Mouse (Mus musculus) liver, embryonic 14.5 days (tissue): Measurements from ENCODE around the gene Frem1. TPM values are rescaled to one million over a fixed set of nuclear protein-coding genes. Genes with fewer than 3 reads are reported as not detected.

Experiments used
- ATAC-seq: fragments of 200-750 bp; cut with Nextera tagmentation; 2 replicates; pipeline ENCODE4 v1.8.0; 2017; ENCODE audit warnings: moderate number of reproducible peaks, mild to moderate bottlenecking, moderate library complexity; ENCODE audit not compliant: insufficient read depth
- DNase-seq, 3 experiments: peaks; one replicate each; pipeline ENCODE4 v3.0.0-alpha.2; 2012 to 2013; ENCODE audit warnings: low read depth in 3 of 3, low spot score in 3 of 3
- H3K27ac ChIP-seq: fragments of 300-500 bp; sonication (generic); 2 replicates; pipeline ENCODE4 v1.5.1; 2014; ENCODE audit warnings: moderate library complexity, mild to moderate bottlenecking, control low read depth, inconsistent platforms
- H3K27me3 ChIP-seq: fragments of 300-500 bp; sonication (generic); 2 replicates; pipeline ENCODE4 v1.6.1; 2014; ENCODE audit warnings: mild to moderate bottlenecking, low read length, moderate library complexity; ENCODE audit not compliant: control insufficient read depth, insufficient read depth
- H3K36me3 ChIP-seq: fragments of 300-500 bp; sonication (generic); replicated peaks from 2 replicates; pipeline ENCODE4 v1.6.1; 2014; ENCODE audit warnings: low read depth; ENCODE audit not compliant: control insufficient read depth, insufficient read depth
- H3K4me1 ChIP-seq, 2 experiments: fragments of 200-500 bp in 1 of 2; fragments of 300-500 bp in 1 of 2; sonication (generic) in 1 of 2; replicated peaks; 2 replicates each; pipeline ENCODE4 v1.6.1; 2012 to 2014; ENCODE audit warnings: antibody characterized with exemption in 1 of 2, inconsistent platforms in 1 of 2, low read length in 1 of 2; ENCODE audit not compliant: control insufficient read depth in 2 of 2, insufficient read depth in 2 of 2
- H3K4me2 ChIP-seq: fragments of 300-500 bp; sonication (generic); 2 replicates; pipeline ENCODE4 v1.6.1; 2014; ENCODE audit warnings: low read depth, mild to moderate bottlenecking, control low read depth, moderate library complexity
- H3K4me3 ChIP-seq, 2 experiments: fragments of 200-500 bp in 1 of 2; fragments of 300-500 bp in 1 of 2; sonication (generic) in 1 of 2; 2 replicates each; pipeline ENCODE4 v1.5.1; 2012 to 2014; ENCODE audit warnings: low read depth in 2 of 2, low read length in 2 of 2, mild to moderate bottlenecking in 2 of 2, control low read depth in 1 of 2, inconsistent platforms in 1 of 2, moderate library complexity in 1 of 2; ENCODE audit not compliant: insufficient read depth in 1 of 2
- H3K9ac ChIP-seq: fragments of 300-500 bp; sonication (generic); replicated peaks from 2 replicates; pipeline ENCODE4 v1.6.1; 2014; ENCODE audit warnings: mild to moderate bottlenecking, control low read depth, moderate library complexity
- H3K9me3 ChIP-seq: fragments of 300-500 bp; sonication (generic); 2 replicates; pipeline ENCODE4 v1.6.1; 2016; ENCODE audit warnings: low read length, mixed read lengths; ENCODE audit not compliant: control insufficient read depth
- CTCF ChIP-seq: IDR thresholded peaks from 2 replicates; pipeline ENCODE4 v1.5.1; 2016; ENCODE audit warnings: antibody characterized with exemption, low read depth, control low read depth
- EP300 ChIP-seq: IDR thresholded peaks from 2 replicates; pipeline ENCODE4 v1.6.1; 2016; ENCODE audit warnings: antibody characterized with exemption, low read depth
- WGBS: fragments of 180-500 bp; shearing (Covaris S2); extraction: QIAGEN DNeasy Blood & Tissue Kit; methylation state at CpG from one replicate; pipeline ENCODE4 v1.1.7; 2014; ENCODE audit not compliant: insufficient replicate concordance; 5-methylcytosine and 5-hydroxymethylcytosine counted together
- polyA plus RNA-seq, 2 experiments: library from polyadenylated mRNA; depleted of rRNA in 1 of 2; stranded (reverse) in 1 of 2; unstranded in 1 of 2; fragments of >200 nt; fragmentation: Nextera tagmentation in 1 of 2; extraction: Ambion mirVana in 1 of 2; gene quantifications; 2 replicates each; pipeline versions ENCODE4 v1.2.1 to v1.2.3; 2012 to 2014

Gene Frem1
- polyA plus RNA-seq, 2 experiments = 0.76 to 0.93 TPM

DNA sequence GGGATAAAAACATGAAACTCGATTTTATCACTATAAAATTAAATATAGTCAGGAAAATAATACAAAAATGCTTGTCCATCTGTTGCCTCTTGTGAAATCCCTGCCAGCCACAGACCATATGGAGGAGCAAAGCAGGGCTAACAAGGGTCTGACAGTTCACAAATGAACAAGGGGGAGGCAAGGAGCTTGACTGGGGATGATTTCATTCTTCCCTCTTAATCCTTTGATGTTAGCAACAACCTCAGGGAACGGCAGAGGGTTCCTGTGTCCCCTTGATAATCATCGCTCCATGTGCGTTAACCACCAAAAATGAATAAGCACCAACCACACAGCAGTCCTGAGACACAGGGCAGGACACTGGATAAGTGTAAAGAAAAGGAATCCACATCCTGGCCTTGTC, 79.8 kb downstream of the Frem1 start:
- H3K27ac ChIP-seq = no peak overlapping the region
- H3K36me3 ChIP-seq = no peaks in the 10 kb centered on the region
- no peak for TF ChIP-seq EP300
- TF ChIP-seq CTCF = no peak
- WGBS = 56% methylated on average over 4 of the region's 4 CpGs
- no peaks in the 10 kb centered on the region for H3K9me3 ChIP-seq
- H3K27me3 ChIP-seq = no peaks in the 10 kb centered on the region
- H3K4me3 ChIP-seq = no peak overlapping the region
- H3K4me2 ChIP-seq = no peak overlapping the region
- no peak for ATAC-seq
- DNase-seq = no peak
- H3K4me1 ChIP-seq = no peaks in the 10 kb centered on the region
- no peak overlapping the region for H3K9ac ChIP-seq

GRCm38 (mm10) chr4:82970901-82971648, 81.1 kb downstream of the Frem1 start:
- no peak for DNase-seq
- no peak overlapping the region for H3K4me3 ChIP-seq
- no peak overlapping the region for H3K4me2 ChIP-seq
- no peaks in the 10 kb centered on the region for H3K4me1 ChIP-seq
- no peak for TF ChIP-seq CTCF
- TF ChIP-seq EP300 = no peak
- no peak overlapping the region for H3K9ac ChIP-seq
- no peak for ATAC-seq
- no peaks in the 10 kb centered on the region for H3K9me3 ChIP-seq
- H3K27ac ChIP-seq = no peak overlapping the region
- no peaks in the 10 kb centered on the region for H3K36me3 ChIP-seq
- 73% methylated on average over 12 of the region's 12 CpGs for WGBS
- H3K27me3 ChIP-seq = no peaks in the 10 kb centered on the region

- TF ChIP-seq CTCF (no peak), EP300 (no peak)
- Histone ChIP-seq H3K4me2 (no peak overlapping the region), H3K9me3 (no peaks in the 10 kb centered on the region), H3K27me3 (no peaks in the 10 kb centered on the region), H3K9ac (no peak overlapping the region), H3K36me3 (no peaks in the 10 kb centered on the region), H3K27ac (no peak overlapping the region), H3K4me3 (no peak overlapping the region), H3K4me1 (no peaks in the 10 kb centered on the region)
- ATAC-seq (no peak), DNase-seq (no peak)
- WGBS = 48% methylated on average over 1 of the region's 1 CpGs
Observed at GRCm38 (mm10) chr4:82961024-82961423, 91.1 kb downstream of the Frem1 start.

DNA sequence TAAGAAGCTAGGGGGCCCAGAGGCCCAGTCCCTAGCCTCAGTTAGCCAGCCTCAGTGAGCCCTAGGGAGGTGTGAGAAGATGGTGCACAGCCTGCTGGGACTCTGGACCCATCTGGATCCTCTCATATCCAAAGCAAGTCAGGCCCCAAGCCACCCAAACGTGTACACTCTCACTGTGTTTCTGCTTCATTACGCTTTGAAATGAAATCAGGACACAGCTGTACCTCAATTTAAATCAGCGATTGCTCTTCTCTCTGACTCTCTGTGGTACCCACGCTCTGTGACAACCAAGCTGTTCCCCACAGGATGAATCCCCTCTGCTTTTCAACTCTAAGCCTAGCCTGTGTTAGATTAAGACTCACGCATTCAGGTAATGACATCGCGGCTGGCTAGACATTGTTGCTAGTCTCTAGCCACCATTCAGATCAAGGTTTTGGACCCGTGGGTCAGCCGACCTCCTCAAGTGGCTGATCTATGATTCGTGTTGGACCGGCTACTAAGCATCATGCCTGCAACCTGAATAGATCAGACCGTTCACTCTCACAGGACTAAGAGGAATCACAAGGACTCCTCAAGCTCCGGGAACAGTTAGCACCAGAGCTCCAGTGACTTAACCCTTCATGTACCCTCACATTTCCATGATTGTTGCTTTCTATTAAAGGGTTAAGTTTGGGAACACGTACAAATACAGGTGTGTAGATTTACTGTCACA, 94.2 kb downstream of the Frem1 start:
- ATAC-seq = no peak
- Histone ChIP-seq H3K4me1 (no peaks in the 10 kb centered on the region), H3K9me3 (no peaks in the 10 kb centered on the region), H3K36me3 (no peaks in the 10 kb centered on the region), H3K9ac (no peak overlapping the region), H3K4me2 (no peak overlapping the region), H3K4me3 (no peak overlapping the region), H3K27me3 (no peaks in the 10 kb centered on the region), H3K27ac (no peak overlapping the region)
- TF ChIP-seq CTCF (no peak), EP300 (no peak)
- DNase-seq = no peak
- 69% methylated on average over 14 of the region's 14 CpGs for WGBS

DNA sequence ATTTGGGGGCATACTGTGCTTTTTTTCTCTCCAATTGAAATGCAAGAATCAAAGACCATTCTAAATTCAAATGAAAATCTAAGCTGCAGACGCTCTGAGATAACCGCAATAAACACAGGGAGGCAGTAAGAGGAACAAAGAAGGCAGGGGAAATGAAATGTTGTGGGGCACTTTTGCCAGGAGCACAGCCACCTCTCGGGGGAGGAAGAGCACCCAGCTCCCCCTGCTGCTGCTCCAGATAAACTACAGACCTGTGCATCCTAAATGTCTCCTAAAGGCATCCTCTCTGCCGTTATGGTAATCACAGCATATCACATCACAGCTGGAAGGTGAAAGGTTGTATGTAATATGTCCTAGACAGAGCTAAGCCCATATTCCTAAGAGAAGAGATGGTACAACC, 98.1 kb downstream of the Frem1 start:
- Histone ChIP-seq H3K4me3 (no peak overlapping the region), H3K4me2 (no peak overlapping the region), H3K27me3 (no peaks in the 10 kb centered on the region), H3K4me1 (no peaks in the 10 kb centered on the region), H3K9ac (no peak overlapping the region), H3K36me3 (no peaks in the 10 kb centered on the region), H3K27ac (no peak overlapping the region), H3K9me3 (no peaks in the 10 kb centered on the region)
- TF ChIP-seq EP300 = no peak
- ATAC-seq (no peak), DNase-seq (no peak)
- 39% methylated on average over 4 of the region's 4 CpGs for WGBS
